Mouse (Mus musculus) neutrophil, adult 5-6 weeks (primary cell): ENCODE data around the gene Mfsd13b. TPM values are rescaled to one million over a fixed set of nuclear protein-coding genes. Genes with fewer than 3 reads are reported as not detected.

Experiments
- ATAC-seq: fragments of 151-379, 151-347 bp; 2 replicates; pipeline ENCODE4 v1.8.0; 2017; ENCODE audit warnings: mild to moderate bottlenecking, moderate TSS enrichment; ENCODE audit not compliant: insufficient number of reproducible peaks, poor library complexity, low FRiP score, severe bottlenecking; ENCODE audit errors: extremely low read depth
- total RNA-seq: library from RNA; stranded (forward); fragments of 200-1000 nt; gene quantifications from 2 replicates; pipeline ENCODE4 v1.2.3, GENCODE M21; 2017

Mfsd13b gene
- total RNA-seq, 1 experiment from 2014 or later: not detected

- no peak for ATAC-seq
Observed at GRCm38 (mm10) chr7:121034701-121035141, 52.4 kb downstream of the Mfsd13b start.

- no peak for ATAC-seq
Observed at GRCm38 (mm10) chr7:121035161-121035721, 52.9 kb downstream of the Mfsd13b start.

GRCm38 (mm10) chr7:121040595-121040994 is 58.3 kb downstream of the Mfsd13b start:
- ATAC-seq: no peak

- no peak for ATAC-seq
Observed at GRCm38 (mm10) chr7:121041989-121042388, 59.7 kb downstream of the Mfsd13b start.

GRCm38 (mm10) chr7:121043004-121043403 is 60.7 kb downstream of the Mfsd13b start:
- no peak for ATAC-seq

GRCm38 (mm10) chr7:121043510-121043909 is 61.2 kb downstream of the Mfsd13b start:
- ATAC-seq: no peak

- no peak for ATAC-seq
Observed at GRCm38 (mm10) chr7:121044251-121044650, 61.9 kb downstream of the Mfsd13b start.

GRCm38 (mm10) chr7:121045671-121046453 is 63.6 kb downstream of the Mfsd13b start:
- ATAC-seq: no peak

- no peak for ATAC-seq
Observed at GRCm38 (mm10) chr7:121047624-121048023, 65.3 kb downstream of the Mfsd13b start.

- no peak for ATAC-seq
Observed at GRCm38 (mm10) chr7:121053071-121053470, 70.8 kb downstream of the Mfsd13b start.

- no peak for ATAC-seq
Observed at GRCm38 (mm10) chr7:121059477-121060218, 77.3 kb downstream of the Mfsd13b start.

GRCm38 (mm10) chr7:121064309-121064708 is 82.0 kb downstream of the Mfsd13b start:
- 0 out of 2 replicates have a peak, but pooled peaks have one; percentile 19 for ATAC-seq

Other genes with a start within 250 kb of the Mfsd13b start
- not detected in 2 replicates for gene Vwa3a, start 243.2 kb upstream of the Mfsd13b start, total RNA-seq
- gene Gm5737, start 170.1 kb upstream of the Mfsd13b start, total RNA-seq: not detected in 2 replicates
- 51.9 and 56.9 TPM in 2 replicates for gene Eef2k, start 139.7 kb upstream of the Mfsd13b start, total RNA-seq
- gene Polr3e, start 64.8 kb upstream of the Mfsd13b start, total RNA-seq: 16.6 and 19.2 TPM in 2 replicates
- 25.7 and 28.2 TPM in 2 replicates for gene Cdr2, start 197 bp upstream of the Mfsd13b start, total RNA-seq
- 192 and 194 TPM in 2 replicates for gene Mettl9, start 51.9 kb downstream of the Mfsd13b start, total RNA-seq
- gene Igsf6, start 92.1 kb downstream of the Mfsd13b start, total RNA-seq: 339 and 346 TPM in 2 replicates
- 0.12 and 2.5 TPM in 2 replicates for gene Otoa, start 99.1 kb downstream of the Mfsd13b start, total RNA-seq